Mouse (Mus musculus): ENCODE measurements at regions not wholly inside any gene's neighbourhood (a gene's known extent, or its start where the extent isn't known, plus 50 kb on each side); places are given as distances from the start of the nearest gene placed in this dataset.

DNA sequence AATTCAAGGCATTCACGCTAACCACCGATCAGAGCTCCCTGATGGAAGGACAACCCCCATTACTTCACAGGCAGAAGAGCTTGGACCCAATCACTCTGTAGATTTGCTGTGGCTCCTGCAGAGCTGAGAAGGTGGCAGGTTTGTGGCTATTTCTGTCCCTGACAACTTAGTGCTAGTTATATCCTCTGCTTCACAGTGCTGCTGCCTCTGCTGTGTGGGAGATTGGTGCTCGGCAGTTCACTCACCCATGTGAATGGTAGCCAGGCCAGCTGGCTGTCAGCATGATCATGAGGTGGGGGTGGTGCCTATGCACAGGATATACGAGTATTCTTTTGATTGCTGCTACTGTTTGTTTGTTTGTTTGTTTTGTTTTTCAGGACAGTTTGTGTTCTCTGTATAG, 113.9 kb downstream of the Gm10131 start:
- DNase-seq (ENCODE audit: low spot score) (no peak), ATAC-seq (no peak)
- Histone ChIP-seq H3K27ac (ENCODE audit: low read depth, low read length) (no peak overlapping the region), H3K9me3 (replicated peaks; ENCODE audit: control insufficient read depth, low read length) (no peaks in the 10 kb centered on the region), H3K4me1 (ENCODE audit: control insufficient read depth, insufficient read depth, low read length) (no peaks in the 10 kb centered on the region), H3K4me3 (ENCODE audit: low read depth, low read length) (no peak overlapping the region), H3K9ac (ENCODE audit: low read length) (no peak overlapping the region), H3K27me3 (replicated peaks; ENCODE audit: control insufficient read depth, insufficient read depth, low read length) (no peaks in the 10 kb centered on the region), H3K4me2 (ENCODE audit: low read length) (no peak overlapping the region), H3K36me3 (ENCODE audit: control insufficient read depth, insufficient read depth, low read length) (no peaks in the 10 kb centered on the region)
- WGBS: 68% methylated on average over 4 of the region's 4 CpGs

DNA sequence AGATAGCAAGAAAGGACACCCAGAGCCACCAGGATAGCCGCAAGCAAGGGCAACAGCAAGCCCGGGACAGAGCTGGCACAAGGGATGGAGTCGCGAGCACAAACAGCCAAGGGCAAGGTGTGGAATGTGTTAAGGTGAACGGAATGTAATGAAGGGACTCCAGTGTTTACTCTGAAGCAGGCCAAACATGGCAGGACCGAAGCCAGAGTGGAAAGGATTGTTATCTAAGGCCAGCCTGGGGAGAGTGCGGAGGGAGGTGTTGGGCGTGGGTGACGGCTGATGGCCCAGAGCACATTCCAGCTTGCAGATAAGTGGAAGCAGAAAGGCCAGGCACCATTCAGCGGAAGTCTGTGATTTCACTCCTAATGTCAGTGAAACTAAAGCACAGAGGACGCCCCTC, 118.6 kb downstream of the Gm10131 start:
- ATAC-seq (no peak), DNase-seq (ENCODE audit: low spot score) (no peak)
- H3K27ac ChIP-seq (ENCODE audit: low read depth, low read length): no peak overlapping the region
- H3K4me3 ChIP-seq (ENCODE audit: low read depth, low read length): no peak overlapping the region
- no peaks in the 10 kb centered on the region for H3K36me3 ChIP-seq (ENCODE audit: control insufficient read depth, insufficient read depth, low read length)
- H3K9me3 ChIP-seq (replicated peaks; ENCODE audit: control insufficient read depth, low read length): no peaks in the 10 kb centered on the region
- no peaks in the 10 kb centered on the region for H3K4me1 ChIP-seq (ENCODE audit: control insufficient read depth, insufficient read depth, low read length)
- no peaks in the 10 kb centered on the region for H3K27me3 ChIP-seq (replicated peaks; ENCODE audit: control insufficient read depth, insufficient read depth, low read length)
- WGBS: 76% methylated on average over 11 of the region's 11 CpGs
- no peak overlapping the region for H3K4me2 ChIP-seq (ENCODE audit: low read length)
- H3K9ac ChIP-seq (ENCODE audit: low read length): no peak overlapping the region

DNA sequence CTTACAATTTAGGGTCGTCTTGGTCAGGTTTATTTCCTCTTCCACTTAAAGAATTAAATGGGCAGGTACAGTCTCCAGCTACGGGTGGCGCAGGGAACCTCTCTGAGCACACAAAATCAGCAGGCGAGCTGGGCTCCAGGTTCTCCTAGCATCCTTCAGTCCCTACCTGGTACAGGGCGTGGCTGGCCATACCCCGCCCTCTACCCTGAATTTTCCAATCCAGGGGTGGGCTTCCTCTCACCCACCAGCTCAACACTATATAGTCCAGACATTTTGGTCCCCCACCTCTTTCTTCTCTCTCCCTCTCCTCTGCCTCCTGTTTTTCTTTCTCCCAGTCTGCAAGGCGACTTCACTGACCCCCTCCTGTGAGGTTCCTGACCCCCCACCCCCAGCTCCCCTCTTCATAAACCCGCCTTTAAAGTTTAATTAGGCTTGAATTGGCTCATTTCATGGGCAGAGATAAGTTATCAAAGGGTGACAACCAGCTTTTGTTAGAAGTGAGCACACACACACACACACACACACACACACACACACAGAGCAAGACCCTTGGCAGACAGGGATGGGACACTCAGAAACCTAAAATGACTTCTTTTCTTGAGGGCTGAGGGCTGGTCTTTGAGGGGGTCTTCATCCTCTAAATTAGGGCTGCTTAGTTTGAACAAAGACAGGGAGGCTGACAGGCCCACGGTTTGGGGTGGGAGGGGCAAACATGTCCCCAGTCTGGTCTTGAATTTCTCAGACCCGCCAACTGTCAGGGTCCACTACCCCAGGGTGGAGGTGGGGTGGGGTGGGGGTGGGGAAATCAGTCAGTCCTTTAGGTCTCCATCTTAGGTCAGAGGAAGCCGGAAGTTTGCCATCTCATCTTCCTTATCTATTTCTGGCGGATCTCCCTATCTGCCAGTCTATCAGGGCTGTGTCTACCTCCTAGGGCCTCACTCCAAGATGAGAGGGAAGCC, 119.3 kb downstream of the Gm10131 start:
- H3K36me3 ChIP-seq (ENCODE audit: control insufficient read depth, insufficient read depth, low read length): no peaks in the 10 kb centered on the region
- H3K4me3 ChIP-seq (ENCODE audit: low read depth, low read length): no peak overlapping the region
- no peaks in the 10 kb centered on the region for H3K9me3 ChIP-seq (replicated peaks; ENCODE audit: control insufficient read depth, low read length)
- no peaks in the 10 kb centered on the region for H3K27me3 ChIP-seq (replicated peaks; ENCODE audit: control insufficient read depth, insufficient read depth, low read length)
- H3K27ac ChIP-seq (ENCODE audit: low read depth, low read length): no peak overlapping the region
- ATAC-seq (peak; percentile 48; the same call in 1 of the 2 replicates), DNase-seq (ENCODE audit: low spot score) (no peak)
- 51% methylated on average over 12 of the region's 12 CpGs for WGBS
- no peak overlapping the region for H3K9ac ChIP-seq (ENCODE audit: low read length)
- no peaks in the 10 kb centered on the region for H3K4me1 ChIP-seq (ENCODE audit: control insufficient read depth, insufficient read depth, low read length)
- H3K4me2 ChIP-seq (ENCODE audit: low read length): no peak overlapping the region

DNA sequence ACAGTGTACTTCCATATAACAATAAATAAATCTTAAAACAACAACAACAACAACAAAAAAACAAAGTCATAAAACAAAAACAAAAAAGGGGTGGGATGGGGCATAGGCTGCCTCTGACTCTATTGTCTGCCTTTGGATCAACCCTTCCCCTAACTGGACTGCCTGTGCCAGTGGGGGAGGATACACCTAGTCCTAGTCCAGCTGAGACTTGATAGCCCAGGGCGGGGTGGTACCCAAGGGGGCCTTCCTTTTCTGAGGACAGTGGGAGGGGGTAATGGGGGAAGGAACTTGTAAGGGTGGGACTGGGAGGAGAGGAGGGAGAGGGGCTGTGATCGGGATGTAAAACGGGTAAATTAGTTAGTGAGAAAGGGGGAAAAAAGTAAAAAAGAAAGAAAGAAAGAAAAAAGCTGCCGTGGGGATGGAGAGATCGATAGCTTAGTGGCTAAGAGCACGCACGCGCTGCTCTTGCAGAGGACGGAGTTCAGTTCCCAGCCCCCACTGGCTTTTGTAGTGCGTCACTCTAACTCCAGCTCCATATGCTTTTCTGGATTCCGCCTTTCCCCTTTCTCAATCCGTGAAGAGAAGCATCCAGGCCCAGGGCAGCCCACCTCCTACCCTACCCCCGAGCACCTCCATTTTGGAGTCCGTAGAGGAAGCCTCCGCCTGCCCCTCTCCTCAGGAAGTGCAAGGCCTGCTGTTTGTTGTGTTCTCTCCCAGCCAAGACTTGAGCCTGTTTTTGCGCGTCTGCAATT, 120.2 kb downstream of the Gm10131 start:
- Histone ChIP-seq H3K4me2 (ENCODE audit: low read length) (no peak overlapping the region), H3K27ac (ENCODE audit: low read depth, low read length) (no peak overlapping the region), H3K9ac (ENCODE audit: low read length) (no peak overlapping the region), H3K9me3 (replicated peaks; ENCODE audit: control insufficient read depth, low read length) (no peaks in the 10 kb centered on the region), H3K4me1 (ENCODE audit: control insufficient read depth, insufficient read depth, low read length) (no peaks in the 10 kb centered on the region), H3K36me3 (ENCODE audit: control insufficient read depth, insufficient read depth, low read length) (no peaks in the 10 kb centered on the region), H3K27me3 (replicated peaks; ENCODE audit: control insufficient read depth, insufficient read depth, low read length) (no peaks in the 10 kb centered on the region), H3K4me3 (ENCODE audit: low read depth, low read length) (no peak overlapping the region)
- DNase-seq (ENCODE audit: low spot score) (peak; percentile 37), ATAC-seq (peak; percentile 46; the same call in 1 of the 2 replicates)
- WGBS: 31% methylated on average over 17 of the region's 17 CpGs

DNA sequence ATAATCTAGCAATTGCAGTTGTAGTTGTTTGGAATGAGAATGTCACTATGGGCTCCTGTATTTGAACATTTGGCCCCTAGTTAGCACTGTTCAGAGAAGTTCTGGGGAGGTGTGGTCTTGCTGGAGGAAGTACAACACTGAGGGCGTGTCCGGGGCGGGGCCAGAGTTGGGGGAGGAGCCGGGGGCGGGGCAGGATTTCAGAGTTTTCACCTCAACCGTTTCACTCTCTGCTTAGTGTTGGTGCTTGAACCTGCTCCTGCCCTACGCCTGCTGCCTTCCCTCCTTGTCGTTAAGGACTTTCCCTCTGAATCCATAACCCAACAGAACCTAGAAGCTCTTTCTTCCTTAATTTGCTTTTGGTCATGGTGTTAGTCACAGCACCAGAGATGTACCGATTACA, 121.5 kb downstream of the Gm10131 start:
- H3K27ac ChIP-seq (ENCODE audit: low read depth, low read length): no peak overlapping the region
- H3K27me3 ChIP-seq (replicated peaks; ENCODE audit: control insufficient read depth, insufficient read depth, low read length): no peaks in the 10 kb centered on the region
- ATAC-seq: no peak
- DNase-seq (ENCODE audit: low spot score): no peak
- no peak overlapping the region for H3K4me2 ChIP-seq (ENCODE audit: low read length)
- H3K4me1 ChIP-seq (ENCODE audit: control insufficient read depth, insufficient read depth, low read length): no peaks in the 10 kb centered on the region
- no peak overlapping the region for H3K9ac ChIP-seq (ENCODE audit: low read length)
- H3K9me3 ChIP-seq (replicated peaks; ENCODE audit: control insufficient read depth, low read length): no peaks in the 10 kb centered on the region
- 81% methylated on average over 9 of the region's 9 CpGs for WGBS
- H3K4me3 ChIP-seq (ENCODE audit: low read depth, low read length): no peak overlapping the region
- no peaks in the 10 kb centered on the region for H3K36me3 ChIP-seq (ENCODE audit: control insufficient read depth, insufficient read depth, low read length)

DNA sequence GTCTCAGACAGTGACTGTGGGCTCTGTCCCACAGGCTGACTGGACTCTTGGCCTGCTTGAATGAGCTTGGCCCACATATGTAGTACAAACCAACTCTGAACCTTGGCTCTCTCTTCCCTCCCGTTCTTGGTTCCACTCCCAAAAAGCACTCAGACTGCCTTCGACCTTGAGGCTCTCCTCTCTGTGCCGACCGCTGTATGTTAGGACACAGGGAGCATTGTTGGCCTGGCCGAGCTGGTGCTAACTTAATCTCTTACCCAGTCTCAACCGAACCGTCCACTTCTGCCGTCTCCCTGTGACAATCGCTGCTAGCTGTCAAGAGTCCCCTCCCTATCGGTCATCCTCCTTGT, 123.8 kb downstream of the Gm10131 start:
- WGBS: 84% methylated on average over 10 of the region's 10 CpGs

DNA sequence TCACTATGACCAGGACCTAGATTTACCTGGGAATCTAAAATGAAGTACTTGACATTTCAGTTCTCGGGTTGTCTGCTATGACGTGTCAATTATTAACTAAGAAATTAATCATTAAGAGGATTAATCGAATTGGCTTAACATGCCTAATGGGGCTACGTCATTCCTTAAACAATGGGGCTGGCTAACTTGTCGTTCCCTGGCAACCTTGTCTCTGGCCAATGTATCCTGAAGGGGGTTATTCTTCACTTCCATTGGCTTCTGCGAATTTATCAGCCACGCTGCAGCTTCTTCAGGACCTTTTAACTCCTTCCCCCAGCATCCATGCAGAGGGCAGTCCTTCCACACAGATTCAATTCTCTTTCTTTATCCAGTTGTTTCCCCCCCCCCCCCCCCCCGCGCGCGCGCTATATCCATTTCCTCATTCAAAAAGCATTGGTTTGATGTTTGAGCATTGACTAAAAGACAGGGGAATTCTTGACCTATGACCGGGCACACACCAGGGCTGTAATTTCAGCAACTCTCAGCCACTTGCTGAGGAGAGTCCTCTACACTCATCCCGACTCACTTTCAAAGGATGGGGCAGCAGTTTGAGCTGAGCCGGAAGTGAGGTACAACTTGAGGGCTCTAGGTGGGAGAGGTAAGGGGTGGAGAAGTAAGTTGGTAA, 124.3 kb downstream of the Gm10131 start:
- Histone ChIP-seq H3K4me2 (ENCODE audit: low read length) (no peak overlapping the region), H3K9me3 (replicated peaks; ENCODE audit: control insufficient read depth, low read length) (no peaks in the 10 kb centered on the region), H3K9ac (ENCODE audit: low read length) (no peak overlapping the region), H3K36me3 (ENCODE audit: control insufficient read depth, insufficient read depth, low read length) (no peaks in the 10 kb centered on the region), H3K4me3 (ENCODE audit: low read depth, low read length) (no peak overlapping the region), H3K4me1 (ENCODE audit: control insufficient read depth, insufficient read depth, low read length) (no peaks in the 10 kb centered on the region), H3K27me3 (replicated peaks; ENCODE audit: control insufficient read depth, insufficient read depth, low read length) (no peaks in the 10 kb centered on the region), H3K27ac (ENCODE audit: low read depth, low read length) (no peak overlapping the region)
- 71% methylated on average over 14 of the region's 15 CpGs for WGBS
- no peak for DNase-seq (ENCODE audit: low spot score)
- ATAC-seq: no peak

More for the DNA sequence above, 123.8 kb downstream of the Gm10131 start:
- no peak overlapping the region for H3K4me2 ChIP-seq (ENCODE audit: low read length)
- no peak overlapping the region for H3K4me3 ChIP-seq (ENCODE audit: low read depth, low read length)
- H3K9me3 ChIP-seq (replicated peaks; ENCODE audit: control insufficient read depth, low read length): no peaks in the 10 kb centered on the region
- no peaks in the 10 kb centered on the region for H3K4me1 ChIP-seq (ENCODE audit: control insufficient read depth, insufficient read depth, low read length)
- DNase-seq (ENCODE audit: low spot score) (no peak), ATAC-seq (no peak)
- no peak overlapping the region for H3K9ac ChIP-seq (ENCODE audit: low read length)
- no peaks in the 10 kb centered on the region for H3K36me3 ChIP-seq (ENCODE audit: control insufficient read depth, insufficient read depth, low read length)
- H3K27ac ChIP-seq (ENCODE audit: low read depth, low read length): no peak overlapping the region
- H3K27me3 ChIP-seq (replicated peaks; ENCODE audit: control insufficient read depth, insufficient read depth, low read length): no peaks in the 10 kb centered on the region

DNA sequence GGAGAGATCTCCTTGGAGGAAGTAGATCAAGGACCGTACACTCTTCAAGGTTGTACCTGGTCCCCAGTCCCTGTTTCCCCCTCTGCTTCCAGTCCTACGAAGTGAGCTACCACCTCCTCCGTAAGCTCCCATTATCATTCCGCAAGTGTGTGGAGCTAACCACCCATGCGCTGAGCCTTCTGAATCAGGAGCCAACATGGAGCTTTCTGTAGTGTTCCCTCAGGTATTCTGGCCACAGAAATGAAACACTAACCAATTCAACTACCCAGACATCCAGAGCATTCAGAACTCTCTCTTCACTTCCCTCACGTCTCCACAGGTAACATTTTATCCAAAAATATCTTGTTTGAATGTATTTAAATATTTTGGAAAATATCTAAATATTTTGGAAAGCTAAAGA, 124.9 kb downstream of the Gm10131 start:
- Histone ChIP-seq H3K9ac (ENCODE audit: low read length) (no peak overlapping the region), H3K4me3 (ENCODE audit: low read depth, low read length) (no peak overlapping the region)
- ATAC-seq: no peak

More for the DNA sequence above, 124.9 kb downstream of the Gm10131 start:
- 93% methylated on average over 6 of the region's 6 CpGs for WGBS
- no peaks in the 10 kb centered on the region for H3K27me3 ChIP-seq (replicated peaks; ENCODE audit: control insufficient read depth, insufficient read depth, low read length)
- H3K27ac ChIP-seq (ENCODE audit: low read depth, low read length): no peak overlapping the region
- no peaks in the 10 kb centered on the region for H3K9me3 ChIP-seq (replicated peaks; ENCODE audit: control insufficient read depth, low read length)
- no peaks in the 10 kb centered on the region for H3K4me1 ChIP-seq (ENCODE audit: control insufficient read depth, insufficient read depth, low read length)
- H3K36me3 ChIP-seq (ENCODE audit: control insufficient read depth, insufficient read depth, low read length): no peaks in the 10 kb centered on the region
- no peak overlapping the region for H3K4me2 ChIP-seq (ENCODE audit: low read length)
- no peak for DNase-seq (ENCODE audit: low spot score)

Measured in forebrain, embryonic 14.5 days (tissue).